Mouse (Mus musculus) T-helper 1 cell (primary cell): Measurements from ENCODE around the gene Wwc1.

ENCODE experiments used
- in situ Hi-C: fragments of 300-600 bp; cut with MboI, MseI; formaldehyde crosslinking; loops from one replicate; pipeline ENCODE4 v1.15.1; 2025; ENCODE audit warnings: high pct_unique_total_duplicates

Gene Wwc1

GRCm38 (mm10) chr11:35878559-35878897 is 101.8 kb downstream of the Wwc1 start:
- in situ Hi-C loops = no loop called here

- in situ Hi-C loops = no loop called here
Measured at GRCm38 (mm10) chr11:35877651-35878558, 102.4 kb downstream of the Wwc1 start.

- in situ Hi-C loops = no loop called here
Measured at GRCm38 (mm10) chr11:35873624-35874244, 106.6 kb downstream of the Wwc1 start.

DNA sequence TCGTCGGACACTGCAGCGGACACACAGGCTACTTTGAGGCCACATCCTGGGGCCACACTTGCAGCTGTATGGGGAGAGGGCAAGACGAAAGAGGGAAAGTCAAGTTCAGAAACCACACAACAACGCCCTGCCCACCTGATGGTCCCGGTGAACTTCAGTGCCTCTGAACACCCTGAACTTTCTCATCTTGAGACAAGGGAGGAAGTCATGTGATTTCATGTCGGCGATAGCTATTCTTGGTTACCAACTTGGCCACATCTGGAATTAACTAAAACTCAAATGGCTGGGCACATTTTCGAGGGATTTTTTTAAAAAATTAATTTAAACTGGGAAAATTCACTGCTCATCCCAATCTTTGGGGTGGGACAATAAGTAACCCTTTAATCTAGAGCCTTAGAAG is 109.4 kb downstream of the Wwc1 start:
- in situ Hi-C loops = no loop called here

DNA sequence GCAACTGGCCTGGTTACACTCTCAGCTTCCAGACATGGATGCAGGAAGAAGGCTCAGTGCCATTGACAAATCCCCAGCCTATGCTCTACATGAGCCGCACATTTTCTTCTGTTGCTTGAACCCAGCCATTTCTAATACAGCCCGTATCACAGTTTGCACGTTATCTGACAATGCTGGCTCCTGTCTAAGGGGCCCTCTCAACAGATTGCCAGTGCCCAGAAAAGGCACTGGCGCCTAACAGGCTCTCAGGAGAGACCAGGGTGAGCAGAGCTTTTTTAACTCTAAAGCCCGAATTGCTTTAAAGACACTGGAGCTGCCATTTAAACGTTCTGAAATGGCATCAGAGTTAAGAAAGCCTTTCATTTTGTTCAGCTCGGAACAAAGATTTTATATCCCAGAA is 114.2 kb downstream of the Wwc1 start:
- in situ Hi-C loops = no loop called here

DNA sequence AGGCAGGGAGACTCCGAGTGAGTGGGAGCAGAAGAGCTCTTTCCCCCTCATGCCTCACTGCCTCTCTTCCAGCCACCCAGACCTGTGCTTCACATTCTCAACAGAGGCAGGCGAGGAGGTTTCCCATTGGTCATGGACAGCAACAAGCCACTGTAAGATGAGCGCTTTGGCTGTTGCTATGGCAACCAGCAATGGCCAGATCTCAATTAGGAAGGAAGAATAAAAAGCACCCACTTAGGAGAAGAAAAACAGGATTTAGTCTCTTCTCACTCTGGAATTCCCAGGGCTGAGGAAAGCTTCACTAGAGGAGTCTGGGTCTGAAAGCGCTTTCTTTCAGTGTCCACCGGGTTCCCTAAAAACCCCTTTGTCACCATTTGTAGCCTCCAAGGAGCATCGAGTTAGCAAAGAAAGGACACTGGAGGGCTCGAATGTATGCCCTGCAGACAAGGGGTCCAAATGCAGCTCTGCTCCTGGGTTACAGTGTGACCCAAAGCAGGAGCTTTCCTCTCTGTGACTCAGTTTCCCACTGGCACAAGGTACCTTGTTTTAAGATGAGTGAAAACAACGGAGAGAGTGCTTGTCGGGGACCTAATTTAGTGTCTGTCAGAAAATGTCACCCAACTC is 115.2 kb downstream of the Wwc1 start:
- in situ Hi-C loops = no loop called here

- in situ Hi-C loops = no loop called here
Measured at GRCm38 (mm10) chr11:35863653-35864052, 116.7 kb downstream of the Wwc1 start.

- in situ Hi-C loops = no loop called here
Measured at GRCm38 (mm10) chr11:35857395-35858067, 122.8 kb downstream of the Wwc1 start.

GRCm38 (mm10) chr11:35856359-35857040 is 123.8 kb downstream of the Wwc1 start:
- in situ Hi-C loops = no loop called here

DNA sequence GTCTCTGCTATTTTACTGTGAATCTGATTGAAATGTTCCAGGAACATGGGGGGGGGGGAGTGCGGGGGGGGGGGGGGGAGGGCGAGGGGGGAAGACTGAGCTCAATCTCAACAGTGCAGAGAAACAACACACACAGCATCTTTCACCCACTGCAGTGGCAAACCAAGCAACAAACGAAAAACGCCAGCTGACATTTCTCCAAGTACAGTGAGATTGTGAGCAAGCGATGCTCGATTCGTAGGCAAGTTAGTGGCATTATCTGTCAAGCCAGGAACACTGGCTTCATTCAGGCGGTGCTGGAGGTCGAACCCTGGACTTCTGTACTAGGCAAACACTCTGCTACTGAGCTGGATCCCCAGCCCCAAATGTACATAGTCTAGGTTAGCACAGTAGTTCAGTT is 124.8 kb downstream of the Wwc1 start:
- in situ Hi-C loops = no loop called here

DNA sequence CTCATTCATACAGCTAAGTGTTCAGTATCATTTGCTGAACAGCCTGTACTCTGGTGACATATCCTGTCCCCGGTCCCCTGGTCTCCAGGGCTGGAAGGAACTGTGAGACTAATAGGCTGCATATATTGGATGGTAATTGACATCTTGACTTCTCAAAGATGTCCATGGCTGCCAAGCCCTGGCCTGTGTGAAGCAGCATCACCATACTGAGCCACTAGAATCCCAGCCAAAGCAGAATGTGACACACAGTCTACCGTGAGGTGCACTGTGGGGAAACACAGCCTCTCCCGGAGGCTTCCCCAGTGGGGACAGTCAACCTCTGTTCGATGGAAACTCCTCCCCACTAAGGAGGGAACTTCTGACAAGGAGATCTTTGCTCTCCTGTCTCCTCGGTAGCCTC is 125.4 kb downstream of the Wwc1 start:
- in situ Hi-C loops = no loop called here

GRCm38 (mm10) chr11:35853651-35854050 is 126.7 kb downstream of the Wwc1 start:
- in situ Hi-C loops = no loop called here

DNA sequence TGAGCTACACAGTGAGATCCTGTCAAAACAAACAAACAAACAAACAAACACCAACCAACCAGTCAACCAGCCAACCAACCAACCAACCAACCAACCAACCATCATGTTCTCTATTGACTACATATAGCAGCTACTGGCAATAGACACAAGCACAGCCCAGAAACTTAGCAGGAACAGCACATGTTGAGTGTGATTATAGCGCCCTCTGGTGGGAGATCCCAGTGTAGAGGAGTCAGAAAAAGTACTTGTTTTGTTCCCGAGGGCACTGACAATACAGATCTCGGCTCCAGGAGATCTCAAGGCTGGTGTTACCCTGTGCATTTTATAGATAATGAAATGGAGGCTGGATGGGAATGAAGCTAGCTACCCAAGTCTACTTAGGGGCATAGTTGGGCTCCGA is 127.6 kb downstream of the Wwc1 start:
- in situ Hi-C loops = no loop called here

DNA sequence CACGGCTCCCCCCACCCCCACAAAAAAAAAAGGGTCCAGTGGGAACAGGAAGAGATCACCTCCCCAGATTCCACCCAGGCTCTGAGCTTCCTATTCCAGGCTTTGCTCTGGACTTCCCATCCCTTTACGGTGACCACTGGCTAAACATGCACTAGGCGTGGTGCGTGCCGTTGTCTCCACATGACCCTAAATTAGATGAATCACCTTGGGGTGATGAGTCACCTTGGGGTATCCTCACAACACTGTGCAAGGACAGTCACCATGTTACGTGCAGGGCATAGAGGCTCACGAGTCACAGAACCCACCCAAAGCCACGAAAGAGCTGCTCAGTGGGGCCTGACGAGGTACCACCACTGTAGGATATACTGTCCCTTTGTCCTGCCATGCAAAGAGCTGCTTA is 136.0 kb downstream of the Wwc1 start:
- in situ Hi-C loops = loop anchor here (25.0 kb wide), 1 partner anchor 1007 kb away; the partner anchor contains the start of gene Spdl1

DNA sequence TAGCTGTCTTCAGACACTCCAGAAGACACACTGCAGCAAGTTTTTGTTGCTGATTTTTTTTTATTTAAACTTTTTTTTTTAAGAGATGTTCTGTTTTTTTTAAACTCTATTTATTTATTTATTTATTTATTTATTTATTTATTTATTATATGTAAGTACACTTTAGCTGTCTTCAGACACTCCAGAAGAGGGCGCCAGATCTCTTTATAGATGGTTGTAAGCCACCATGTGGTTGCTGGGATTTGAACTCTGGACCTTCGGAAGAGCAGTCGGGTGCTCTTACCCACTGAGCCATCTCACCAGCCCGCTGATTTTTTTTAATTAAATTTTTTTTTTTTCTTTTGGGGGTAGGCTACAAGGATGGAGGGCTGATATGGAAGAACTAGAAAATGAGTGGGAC is 137.8 kb downstream of the Wwc1 start:
- in situ Hi-C loops = loop anchor here (25.0 kb wide), 1 partner anchor 1005 kb away; the partner anchor contains the start of gene Spdl1

DNA sequence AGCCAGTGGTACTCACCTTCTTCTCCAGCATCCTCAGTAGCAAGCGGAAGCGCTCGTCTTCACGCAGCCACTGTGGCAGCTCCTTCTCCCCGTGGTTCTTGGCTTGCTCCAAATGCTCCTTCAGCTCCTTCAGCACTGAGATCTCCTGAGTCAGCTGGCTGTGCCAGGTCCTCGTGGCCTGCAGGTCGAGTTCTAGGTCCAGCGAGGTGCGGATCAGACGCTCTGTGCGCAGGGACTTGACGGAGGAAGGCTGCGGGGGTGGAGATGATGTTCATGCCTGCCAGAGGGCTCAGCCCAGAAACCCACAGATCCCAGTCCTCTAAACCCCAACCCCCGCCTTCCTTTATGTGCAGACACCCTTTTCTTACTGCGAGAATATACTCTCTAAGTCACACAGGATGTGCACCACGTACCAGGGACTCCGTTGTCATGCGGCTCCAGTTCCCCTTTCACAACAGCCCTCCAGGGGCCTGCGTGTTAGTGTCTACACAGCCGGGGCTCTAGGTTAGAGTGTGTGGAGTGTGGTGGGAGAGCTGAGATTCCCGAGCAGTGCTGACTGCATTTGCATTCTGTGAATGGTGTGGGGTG is 138.5 kb downstream of the Wwc1 start:
- in situ Hi-C loops = loop anchor here (25.0 kb wide), 1 partner anchor 1005 kb away; the partner anchor contains the start of gene Spdl1

GRCm38 (mm10) chr11:35840806-35841205 is 139.5 kb downstream of the Wwc1 start:
- in situ Hi-C loops = loop anchor here (25.0 kb wide), 1 partner anchor 1004 kb away; the partner anchor contains the start of gene Spdl1

- in situ Hi-C loops = loop anchor here (25.0 kb wide), 1 partner anchor 1003 kb away; the partner anchor contains the start of gene Spdl1
Measured at GRCm38 (mm10) chr11:35840282-35840681, 140.0 kb downstream of the Wwc1 start.

DNA sequence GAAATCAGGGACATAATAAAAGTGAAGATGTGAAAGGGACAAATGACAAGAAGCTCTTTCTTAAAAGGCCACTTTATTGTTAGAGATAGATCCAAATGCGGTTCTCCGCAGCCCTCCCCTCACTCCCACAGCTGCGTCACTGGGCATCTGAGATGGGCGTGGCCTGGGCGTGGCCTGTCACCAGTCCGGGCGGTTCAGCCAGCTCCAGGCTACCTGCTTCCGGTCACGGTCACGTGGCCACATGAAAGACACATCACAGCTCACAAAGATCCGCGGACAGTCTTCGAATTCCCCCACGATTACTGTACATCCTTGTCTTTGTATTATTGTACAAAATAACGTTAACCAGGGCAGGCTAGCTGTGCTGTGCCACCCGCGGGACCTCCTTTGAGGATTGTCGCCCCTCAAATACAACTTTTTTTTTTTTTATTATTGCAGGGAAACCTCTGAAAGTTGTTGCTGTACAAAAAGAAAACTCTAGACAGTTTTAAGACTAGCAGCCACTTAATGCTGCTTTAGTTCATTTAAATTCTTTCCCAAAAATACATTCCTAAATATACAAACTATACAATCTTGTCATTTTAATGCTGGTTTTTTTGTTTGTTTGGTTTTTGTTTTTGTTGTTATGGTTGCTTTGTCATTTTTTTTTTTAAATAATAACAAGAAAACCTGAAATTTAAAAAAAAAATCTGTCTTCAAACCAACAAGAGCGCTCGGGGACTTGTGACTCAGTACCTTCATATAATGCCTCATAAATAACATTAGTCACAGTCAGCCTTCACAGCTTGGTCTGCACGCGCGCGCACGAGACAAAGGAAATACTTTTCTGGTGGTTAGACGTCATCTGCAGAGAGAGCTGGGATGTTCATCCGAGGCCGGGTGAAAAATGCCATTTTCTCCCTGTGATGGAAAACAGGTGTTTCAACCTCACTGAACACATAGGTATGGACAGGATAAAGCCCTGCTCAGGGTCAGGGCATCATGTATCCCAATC is 141.7 kb downstream of the Wwc1 start:
- in situ Hi-C loops = loop anchor here (25.0 kb wide), 1 partner anchor 1001 kb away; the partner anchor contains the start of gene Spdl1
